Mouse (Mus musculus): ENCODE results near the gene Col15a1. TPM values are rescaled to one million over a fixed set of nuclear protein-coding genes. Genes with fewer than 3 reads are reported as not detected.
A peak's percentile ranks its signal among the peaks of the same experiment; 100 is the strongest.

The Col15a1 gene
- total RNA-seq (2021): 100 to 1,000 TPM; 109 to 154 TPM
- long read RNA-seq, experiment 1, full-length matches to known transcripts: 1 of 4 reads
- long read RNA-seq, experiment 1, partial matches to known transcripts: 3 of 4 reads
- long read RNA-seq, experiment 1, other reads (novel, unspliced or antisense): 0 of 4 reads
- long read RNA-seq, experiment 2, full-length matches to known transcripts: 8 of 17 reads
- long read RNA-seq, experiment 2, partial matches to known transcripts: 7 of 17 reads
- long read RNA-seq, experiment 2, other reads (novel, unspliced or antisense): 2 of 17 reads

DNA sequence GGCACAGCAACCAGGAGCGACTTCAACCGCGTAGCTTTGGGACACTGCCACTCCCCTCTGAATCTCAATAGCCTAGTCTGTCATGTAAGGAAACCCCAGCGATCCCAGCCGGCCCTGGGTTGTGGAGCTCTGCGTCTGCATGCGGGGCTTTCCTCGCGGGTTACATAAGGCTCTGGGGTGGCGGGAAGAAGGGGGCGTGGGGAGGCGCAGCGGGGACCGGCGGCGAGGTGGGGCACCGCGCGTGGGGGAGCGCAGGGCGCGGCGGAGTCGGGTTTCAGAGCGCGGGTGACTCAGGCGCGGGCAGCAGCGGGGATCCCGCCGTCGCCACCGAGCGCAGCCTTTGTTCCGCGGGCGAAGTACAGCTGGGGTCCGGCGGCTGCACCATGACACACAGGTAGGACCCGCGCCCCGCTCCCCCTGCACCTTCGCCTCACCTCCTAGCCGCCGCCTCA lies at the start of gene Col15a1:
Col15a1 (plus strand) TSS at position 193 of the 452 bp plus-strand sequence.
- peak; percentile 22 for DNase-seq

DNA sequence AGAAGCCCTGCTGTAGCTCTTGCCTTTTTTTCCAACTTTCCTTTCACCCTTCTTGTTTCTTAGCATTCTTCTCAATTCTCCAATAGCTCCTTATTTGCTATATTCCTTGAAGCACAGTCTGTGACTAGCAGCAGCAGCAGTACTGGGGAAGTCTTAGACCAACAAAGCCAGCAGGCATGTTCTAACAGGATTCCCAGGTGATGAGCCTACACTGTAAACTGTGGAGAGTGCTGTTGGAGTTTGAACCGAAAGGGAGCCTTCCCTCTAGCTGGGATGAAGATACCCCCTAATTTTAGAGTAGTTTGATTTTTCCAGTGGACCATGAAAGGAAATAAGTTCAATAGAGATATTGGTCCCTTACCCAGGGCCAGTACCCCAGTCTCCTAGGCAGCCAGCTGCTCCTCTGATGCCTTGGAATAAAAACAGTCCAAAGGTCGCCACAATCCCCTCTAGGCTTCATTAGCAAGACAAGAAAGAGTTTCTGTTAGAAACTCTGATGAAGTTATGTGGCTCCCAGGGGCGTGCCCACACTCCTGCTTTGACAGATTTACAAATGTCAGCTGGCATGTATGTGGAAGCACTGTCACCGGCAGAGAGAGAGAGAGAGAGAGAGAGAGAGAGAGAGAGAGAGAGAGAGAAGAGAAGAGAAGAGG lies 46.7 kb upstream of the Col15a1 start:
- no peak for DNase-seq

DNA sequence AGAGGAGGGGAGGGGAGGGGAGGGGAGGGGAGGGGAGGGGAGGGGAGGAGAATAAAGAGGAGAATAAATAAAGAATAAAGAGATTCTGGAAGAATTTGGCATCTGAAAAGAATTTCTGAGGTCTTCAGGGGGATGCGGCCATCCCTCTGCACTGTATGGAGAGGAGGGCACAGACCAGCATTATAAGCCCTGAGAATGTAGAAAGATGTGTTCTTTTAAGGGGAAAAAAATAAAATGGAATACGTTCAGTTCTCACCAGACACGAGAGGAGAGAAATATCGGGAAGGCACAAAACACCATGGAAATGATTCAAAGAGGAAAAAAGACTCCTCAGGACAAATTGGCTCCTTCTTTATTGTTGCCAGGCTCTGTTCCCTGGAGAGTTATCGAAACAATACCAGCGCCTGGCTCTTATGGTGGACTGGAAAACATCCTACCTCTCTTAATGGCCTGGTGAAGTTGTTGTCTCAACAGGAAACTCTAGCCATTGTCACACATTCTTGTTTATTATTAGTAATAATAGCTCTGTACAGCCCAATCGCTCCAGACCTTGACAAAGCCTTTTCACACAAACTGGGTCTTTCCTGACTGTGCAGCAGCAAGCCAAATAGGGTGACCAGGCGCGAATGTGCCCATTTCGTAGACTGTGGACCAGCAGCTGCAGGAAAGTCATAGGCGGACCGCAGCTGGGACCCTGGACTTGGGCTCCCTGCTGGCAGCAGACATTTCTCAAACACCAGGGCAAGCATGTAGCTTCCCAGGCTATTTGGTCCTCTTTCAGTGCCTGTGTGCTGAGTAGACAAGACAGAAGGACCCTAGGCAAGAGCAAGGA lies 46.0 kb upstream of the Col15a1 start:
- no peak for DNase-seq

- no peak for DNase-seq
Observed at GRCm38 (mm10) chr4:47172314-47172713, 35.6 kb upstream of the Col15a1 start.

GRCm38 (mm10) chr4:47177101-47177500 lies 30.9 kb upstream of the Col15a1 start:
- no peak for DNase-seq

- DNase-seq: no peak
Observed at GRCm38 (mm10) chr4:47178261-47178961, 29.6 kb upstream of the Col15a1 start.

GRCm38 (mm10) chr4:47179535-47179934 lies 28.4 kb upstream of the Col15a1 start:
- no peak for DNase-seq

GRCm38 (mm10) chr4:47184058-47184661 lies 23.8 kb upstream of the Col15a1 start:
- DNase-seq: no peak

GRCm38 (mm10) chr4:47186514-47186913 lies 21.4 kb upstream of the Col15a1 start:
- no peak for DNase-seq

- DNase-seq: no peak
Observed at GRCm38 (mm10) chr4:47196173-47196572, 11.8 kb upstream of the Col15a1 start.

GRCm38 (mm10) chr4:47203643-47204042 lies 4.3 kb upstream of the Col15a1 start:
- no peak for DNase-seq

- no peak for DNase-seq
Observed at GRCm38 (mm10) chr4:47205846-47206245, 2.1 kb upstream of the Col15a1 start.

- DNase-seq: no peak
Observed at GRCm38 (mm10) chr4:47208421-47208991, 545 bp downstream of the Col15a1 start.

- peak; percentile 56 for DNase-seq
Observed at GRCm38 (mm10) chr4:47209466-47209865, 1.5 kb downstream of the Col15a1 start.

GRCm38 (mm10) chr4:47218828-47219227 lies 10.9 kb downstream of the Col15a1 start:
- DNase-seq: no peak

DNA sequence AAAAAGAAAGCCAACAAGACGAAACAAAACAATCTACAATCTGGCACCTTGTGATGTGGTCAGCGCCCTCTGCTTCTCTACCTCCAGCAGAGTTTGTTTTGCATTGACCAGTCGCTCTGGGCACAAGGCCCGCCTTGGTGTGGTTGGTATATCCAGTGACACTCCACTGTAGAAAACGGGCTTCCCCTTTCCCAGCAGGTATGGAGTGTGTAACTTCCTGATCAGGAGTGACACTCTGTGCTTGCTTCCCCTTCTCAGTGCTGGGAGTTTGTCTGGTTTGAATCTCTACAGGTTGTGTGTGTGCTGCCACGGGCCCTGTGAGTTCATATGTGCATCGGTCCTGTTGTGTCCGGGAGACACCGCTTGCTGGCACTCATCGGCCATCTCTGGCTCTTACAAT lies 11.4 kb downstream of the Col15a1 start:
- DNase-seq: no peak

DNA sequence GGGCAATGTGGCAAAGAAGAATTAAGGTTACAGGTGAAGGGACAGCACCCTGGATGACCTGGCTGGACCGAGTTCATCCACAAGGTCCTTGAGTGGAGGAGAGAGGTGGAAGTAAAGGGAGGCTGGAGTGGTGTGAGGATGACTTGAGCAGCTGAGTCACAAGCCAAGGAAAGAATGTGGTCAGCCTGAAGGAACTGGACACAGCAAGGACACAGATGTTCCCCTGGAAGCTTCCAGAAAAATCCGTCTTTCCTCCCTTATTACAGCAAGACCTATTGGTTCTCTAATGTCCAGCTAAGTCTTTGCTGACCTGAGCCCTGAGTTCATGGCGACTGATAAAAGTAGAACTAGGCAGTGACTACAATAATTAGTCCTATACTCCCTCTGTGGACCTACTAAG lies 12.6 kb downstream of the Col15a1 start:
- no peak for DNase-seq

- no peak for DNase-seq
Observed at GRCm38 (mm10) chr4:47222146-47222545, 14.2 kb downstream of the Col15a1 start.

GRCm38 (mm10) chr4:47225920-47226319 lies 18.0 kb downstream of the Col15a1 start:
- DNase-seq: no peak

DNA sequence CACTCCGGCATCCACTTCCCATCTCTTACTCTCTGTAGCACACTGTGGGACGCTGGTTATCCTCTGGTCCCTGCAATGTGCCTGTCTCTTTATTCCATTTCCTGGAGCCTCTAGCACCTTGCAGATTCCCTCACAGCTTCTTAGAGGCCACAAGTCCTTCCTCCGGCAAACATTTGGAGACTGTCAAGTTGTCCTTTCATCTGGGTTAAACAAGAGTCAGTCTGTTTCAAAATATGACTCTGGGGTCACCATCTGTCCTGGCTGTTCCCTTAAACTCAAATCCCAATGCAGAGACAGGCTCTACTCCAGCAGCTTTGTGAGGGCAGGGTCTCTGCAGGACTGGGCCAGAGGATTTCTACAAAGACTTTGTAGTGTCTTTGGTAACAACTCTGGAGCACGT lies 19.1 kb downstream of the Col15a1 start:
- DNase-seq: no peak

GRCm38 (mm10) chr4:47227756-47228155 lies 19.8 kb downstream of the Col15a1 start:
- DNase-seq: no peak

DNA sequence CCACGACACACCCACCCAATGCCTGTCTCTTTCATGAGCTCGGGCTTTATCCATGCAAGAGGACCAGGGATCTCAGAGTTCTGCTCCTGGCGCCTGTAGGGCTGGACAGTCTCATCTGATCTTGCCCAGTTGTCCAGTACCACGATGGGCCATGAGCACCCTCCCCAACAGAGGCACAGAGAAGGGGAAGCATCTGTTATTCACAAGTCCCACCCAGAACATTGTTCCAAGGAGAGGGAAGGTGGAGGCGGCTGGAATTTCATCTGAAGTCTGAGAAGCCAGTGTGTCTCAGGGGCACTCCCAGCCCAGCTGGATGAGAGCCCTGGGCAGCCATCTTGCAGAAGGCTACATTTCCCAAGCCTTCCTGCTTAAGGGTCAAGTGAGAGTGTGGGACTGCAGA lies 21.0 kb downstream of the Col15a1 start:
- DNase-seq: no peak
